Comparison of ENCODE assay signal across 18 mouse cellular contexts in genomic region chr14:57484183-57484582, GRCm38 (mm10). TPM values are rescaled to one million over a fixed set of nuclear protein-coding genes. Genes with fewer than 3 reads are reported as not detected.
"Had no signal": no experiment of that assay in that cellular context is flagged by ENCODE, and none has a peak within 500 bp of the region (broad histone marks: within the 10 kb centered on the region; RNA-seq: fewer than 3 reads in every experiment).

No protein-coding gene starts in this region.

- DNase-seq: retina, postnatal 1 day; right cerebral cortex, adult 18-20 months; right cerebral cortex, postnatal 14 days; right cerebral cortex, postnatal 25 days; right cerebral cortex, postnatal 4 days; spleen, adult 18-20 months; thymus, adult 18-20 months; thymus, adult 2 months; thymus, postnatal 14 days; thymus, postnatal 25 days; thymus, postnatal 36 days; thymus, postnatal 4 days had no signal

- H3K4me2 ChIP-seq: neural tube, embryonic 12.5 days; neural tube, embryonic 13.5 days; neural tube, embryonic 15.5 days; stomach, embryonic 15.5 days had no signal

- H3K27me3 ChIP-seq: neural tube, embryonic 12.5 days; neural tube, embryonic 13.5 days; neural tube, embryonic 15.5 days; stomach, embryonic 15.5 days had no signal

- H3K27ac ChIP-seq: neural tube, embryonic 12.5 days; neural tube, embryonic 13.5 days; neural tube, embryonic 15.5 days; stomach, embryonic 15.5 days; stomach, postnatal 0 days had no signal

- H3K36me3 ChIP-seq: neural tube, embryonic 12.5 days; neural tube, embryonic 13.5 days; neural tube, embryonic 15.5 days; stomach, embryonic 15.5 days had no signal

- H3K4me3 ChIP-seq: neural tube, embryonic 12.5 days; neural tube, embryonic 13.5 days; neural tube, embryonic 15.5 days; stomach, embryonic 15.5 days had no signal

- H3K4me1 ChIP-seq: neural tube, embryonic 12.5 days; neural tube, embryonic 13.5 days; neural tube, embryonic 15.5 days; stomach, embryonic 15.5 days had no signal

- H3K9me3 ChIP-seq: neural tube, embryonic 12.5 days; neural tube, embryonic 13.5 days; neural tube, embryonic 15.5 days; stomach, embryonic 15.5 days had no signal

- H3K9ac ChIP-seq: neural tube, embryonic 12.5 days; neural tube, embryonic 13.5 days; neural tube, embryonic 15.5 days; stomach, embryonic 15.5 days had no signal

RNA-seq across cellular contexts. Expression of gene Il17d, which starts 40.4 kb away (rescaled TPM):
- total RNA-seq: neutrophil, adult 5-6 weeks had no signal
